Mouse (Mus musculus): Measurements from ENCODE around the gene Tma16.

The Tma16 gene

DNA sequence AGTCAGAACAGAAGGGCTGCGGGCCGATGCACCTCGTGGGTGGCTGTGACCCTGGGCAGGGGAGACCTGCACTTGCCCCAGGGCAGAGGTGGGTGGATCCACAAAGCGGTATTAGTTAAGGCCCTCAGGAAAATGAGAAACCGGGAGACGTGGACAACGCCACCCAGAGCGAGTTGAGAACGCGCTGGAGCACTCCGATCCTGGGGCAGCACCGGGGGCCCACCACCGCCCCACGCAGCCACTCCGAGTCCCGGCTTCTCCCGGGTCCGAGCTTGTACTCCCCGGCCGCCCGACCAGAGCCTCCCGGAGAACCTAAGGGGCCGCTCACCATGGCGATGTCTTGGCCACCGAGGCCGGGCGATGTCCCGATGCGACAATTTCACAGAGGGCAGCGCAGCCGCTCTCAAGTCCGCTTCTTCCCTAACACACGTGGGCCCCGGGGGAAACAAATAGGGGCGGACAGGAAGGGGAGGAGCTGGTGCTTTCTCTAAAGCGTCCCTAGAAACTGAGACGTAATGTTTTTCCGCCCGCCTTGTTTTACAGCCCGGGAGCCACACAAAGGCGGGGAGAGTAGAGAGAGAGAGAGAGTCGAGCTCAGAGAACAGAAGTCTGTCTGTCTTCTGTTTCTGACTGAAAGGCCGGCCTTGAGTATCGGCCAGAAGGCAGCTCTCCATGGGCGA, at the start of gene Tma16:
Tma16 (minus strand) TSS at position 447 of the 680 bp plus-strand sequence.
- in situ Hi-C loops (cut with MboI; ENCODE audit: low sequenced_read_pairs): no loop called here

DNA sequence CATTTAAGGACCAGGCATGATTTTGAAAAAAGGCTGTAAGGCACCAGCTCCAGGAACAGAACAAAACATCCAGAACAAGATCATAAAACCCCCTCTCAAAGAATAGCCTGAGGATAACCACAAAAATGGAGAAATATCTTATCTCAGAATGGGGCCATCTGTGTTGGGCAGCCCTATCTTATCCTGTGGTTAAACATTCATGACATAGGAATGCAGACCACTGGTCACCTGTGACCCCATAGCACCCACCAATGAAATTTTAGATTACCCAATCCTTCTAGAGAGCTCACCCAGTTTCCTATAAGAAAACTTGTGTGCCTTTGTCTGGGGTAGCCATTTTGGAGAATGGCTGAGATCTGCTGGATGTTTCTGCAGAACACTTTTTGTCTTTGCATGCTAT, 34.2 kb upstream of the Tma16 start:
- in situ Hi-C loops (cut with MboI; ENCODE audit: low sequenced_read_pairs): no loop called here

- in situ Hi-C loops (cut with MboI; ENCODE audit: low sequenced_read_pairs): no loop called here
These were observed 32.8 kb upstream of the Tma16 start for GRCm38 (mm10) chr8:66519149-66519548.

- in situ Hi-C loops (cut with MboI; ENCODE audit: low sequenced_read_pairs): no loop called here
These were observed 25.2 kb upstream of the Tma16 start, which contains the start of gene Tktl2 for GRCm38 (mm10) chr8:66511537-66511936. TSS of gene Tktl2 (plus strand) at chr8:66511756.

DNA sequence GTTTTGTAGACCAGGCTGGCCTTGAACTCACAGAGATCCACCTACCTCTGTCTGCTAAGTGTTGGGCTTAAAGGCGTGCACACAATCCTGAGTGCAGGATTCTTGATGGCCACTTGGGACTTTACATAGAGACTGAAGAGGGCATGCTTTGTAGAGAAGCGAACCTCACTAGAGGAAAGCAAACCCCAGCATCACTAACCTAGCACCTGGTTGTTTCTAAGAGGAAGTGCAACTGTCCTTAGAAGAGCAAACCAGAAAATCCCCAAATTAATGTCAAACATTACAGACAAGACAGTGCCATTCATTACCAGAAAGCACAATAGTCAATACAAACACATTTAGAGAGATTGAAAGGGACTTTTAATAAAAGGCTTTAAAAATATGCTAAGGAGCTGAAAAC, 17.1 kb upstream of the Tma16 start:
- in situ Hi-C loops (cut with MboI; ENCODE audit: low sequenced_read_pairs): no loop called here

DNA sequence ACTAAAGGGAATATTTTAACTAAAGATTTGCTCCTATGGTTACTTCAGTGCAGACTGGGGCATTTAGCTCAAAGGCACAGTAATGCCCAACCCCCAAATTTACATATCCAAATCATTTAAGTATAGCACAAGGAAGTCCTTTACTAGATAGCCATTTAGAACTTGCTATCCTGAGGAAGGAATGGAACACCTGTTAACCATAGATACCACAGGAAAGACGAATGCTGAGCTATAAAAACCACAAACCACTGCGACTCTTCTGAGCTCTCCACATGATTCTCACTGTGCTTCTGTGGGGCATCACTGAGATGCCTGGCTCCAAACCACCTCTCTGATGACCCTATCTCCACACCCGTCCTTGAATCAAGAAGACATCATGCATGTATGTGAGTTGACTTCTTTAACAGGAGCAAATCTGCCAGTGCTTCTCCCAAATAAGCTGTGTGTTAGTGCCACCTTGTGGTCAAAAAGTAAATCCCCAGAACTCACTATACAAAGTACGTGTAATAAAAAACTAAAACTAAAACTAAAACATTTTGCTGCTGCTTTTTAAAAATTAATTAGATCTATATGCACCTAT, 10.8 kb upstream of the Tma16 start:
- in situ Hi-C loops (cut with MboI; ENCODE audit: low sequenced_read_pairs): no loop called here

GRCm38 (mm10) chr8:66495726-66496125, 9.4 kb upstream of the Tma16 start:
- in situ Hi-C loops (cut with MboI; ENCODE audit: low sequenced_read_pairs): no loop called here

GRCm38 (mm10) chr8:66494496-66494895, 8.2 kb upstream of the Tma16 start:
- in situ Hi-C loops (cut with MboI; ENCODE audit: low sequenced_read_pairs): no loop called here

GRCm38 (mm10) chr8:66490624-66491023, 4.3 kb upstream of the Tma16 start:
- in situ Hi-C loops (cut with MboI; ENCODE audit: low sequenced_read_pairs): no loop called here

GRCm38 (mm10) chr8:66488556-66488955, 2.2 kb upstream of the Tma16 start:
- in situ Hi-C loops (cut with MboI; ENCODE audit: low sequenced_read_pairs): no loop called here

DNA sequence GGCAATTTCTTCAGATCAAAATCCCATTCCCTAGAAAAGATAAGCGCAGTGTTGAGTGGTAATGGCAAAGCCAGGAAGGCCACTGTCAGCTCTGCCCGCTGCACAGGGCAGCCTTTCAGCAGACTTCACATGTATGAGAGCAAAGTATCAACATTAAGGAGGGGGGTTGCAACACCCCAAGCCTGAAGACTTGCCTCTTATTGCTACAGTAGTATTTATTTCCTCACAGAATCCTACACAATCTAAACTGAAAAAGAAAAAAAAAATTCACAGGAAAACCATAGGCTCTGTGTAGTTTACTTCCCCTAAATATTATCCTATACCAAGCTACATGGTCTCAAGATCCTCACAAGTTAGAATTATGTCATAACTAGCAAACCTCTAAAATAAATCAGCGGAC, 9.4 kb downstream of the Tma16 start:
- in situ Hi-C loops (cut with MboI; ENCODE audit: low sequenced_read_pairs): no loop called here

DNA sequence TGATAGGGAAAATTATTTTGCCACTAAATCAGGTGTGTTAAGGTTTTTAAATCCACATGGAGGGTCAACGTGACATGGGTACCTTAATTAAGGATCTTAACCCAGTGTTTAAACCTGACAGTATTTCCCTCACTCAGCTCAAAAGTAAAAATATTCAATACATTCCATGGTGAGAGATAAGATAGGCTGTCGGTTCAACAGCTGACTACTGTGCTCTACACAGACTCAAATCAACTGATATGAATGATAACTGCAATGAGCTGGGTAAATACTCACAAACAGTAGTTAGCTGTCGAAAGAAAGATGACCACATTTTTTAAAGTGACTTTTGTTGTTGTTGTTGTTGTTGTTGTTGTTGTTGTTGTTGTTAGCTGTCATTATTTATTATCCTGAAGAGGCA, 16.5 kb downstream of the Tma16 start:
- in situ Hi-C loops (cut with MboI; ENCODE audit: low sequenced_read_pairs): no loop called here

DNA sequence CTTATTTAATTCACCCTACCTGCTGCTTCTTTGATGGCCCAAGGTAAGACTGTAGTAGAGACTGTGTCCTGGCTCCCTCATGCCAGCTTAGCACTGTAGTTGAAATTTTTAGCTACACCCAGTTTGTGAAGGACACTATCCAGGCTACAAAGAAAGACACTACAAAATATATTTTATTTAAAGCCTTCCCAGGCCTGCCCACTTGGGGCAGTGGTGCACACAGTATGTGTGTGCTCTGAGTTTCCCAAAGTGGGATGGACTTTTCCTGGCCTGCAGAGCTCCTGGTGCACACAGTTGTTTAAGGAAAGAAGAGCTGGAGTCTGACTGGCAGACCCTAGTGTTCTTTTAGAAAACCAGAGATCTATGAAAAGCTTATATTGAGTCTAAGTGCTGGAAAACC, 29.3 kb downstream of the Tma16 start:
- in situ Hi-C loops (cut with MboI; ENCODE audit: low sequenced_read_pairs): no loop called here

GRCm38 (mm10) chr8:66450691-66451090, 35.6 kb downstream of the Tma16 start:
- in situ Hi-C loops (cut with MboI; ENCODE audit: low sequenced_read_pairs): no loop called here

DNA sequence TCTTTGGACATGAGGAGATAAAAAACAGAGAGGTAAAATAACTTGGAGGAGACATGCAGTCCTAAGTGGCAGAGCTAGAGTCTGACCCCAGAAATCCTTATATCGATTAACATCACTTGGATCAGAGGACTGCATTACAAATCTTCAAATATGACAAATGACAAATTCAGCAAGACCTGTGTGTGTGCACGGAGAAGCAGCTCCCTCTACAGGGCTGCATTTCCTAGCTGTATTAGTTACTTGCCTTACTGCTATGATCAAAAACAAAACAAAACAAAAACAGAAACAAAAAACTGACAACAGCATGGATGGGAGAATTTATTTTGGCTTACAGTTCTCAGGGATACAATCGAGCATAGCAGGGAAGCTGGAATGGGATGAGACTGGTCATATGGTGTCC, 41.0 kb downstream of the Tma16 start:
- in situ Hi-C loops (cut with MboI; ENCODE audit: low sequenced_read_pairs): loop anchor here (25.0 kb wide), 1 partner anchor 1308 kb away; the partner anchor contains the start of gene BC030870

DNA sequence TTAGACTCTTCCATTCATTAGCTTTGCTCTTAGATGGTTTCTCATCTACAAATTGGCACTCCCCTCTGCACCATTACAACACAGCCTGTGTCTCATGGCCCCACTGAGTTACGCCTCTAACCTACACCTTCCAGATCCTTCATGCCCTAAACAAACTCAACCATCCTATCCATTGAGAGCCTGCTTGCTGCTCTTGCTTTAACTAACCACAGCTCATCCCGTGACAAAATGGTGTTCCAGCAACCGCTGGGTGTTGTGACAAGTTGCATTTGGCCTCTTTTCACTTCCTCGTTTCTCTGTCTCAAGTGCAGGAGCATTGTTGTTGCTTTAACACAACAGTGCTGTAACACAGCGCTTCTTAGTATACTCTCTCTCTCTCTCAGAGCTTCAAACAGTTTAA, 42.2 kb downstream of the Tma16 start:
- in situ Hi-C loops (cut with MboI; ENCODE audit: low sequenced_read_pairs): loop anchor here (25.0 kb wide), 1 partner anchor 1307 kb away; the partner anchor contains the start of gene BC030870

GRCm38 (mm10) chr8:66442778-66443177, 43.6 kb downstream of the Tma16 start:
- in situ Hi-C loops (cut with MboI; ENCODE audit: low sequenced_read_pairs): loop anchor here (25.0 kb wide), 1 partner anchor 1305 kb away; the partner anchor contains the start of gene BC030870

DNA sequence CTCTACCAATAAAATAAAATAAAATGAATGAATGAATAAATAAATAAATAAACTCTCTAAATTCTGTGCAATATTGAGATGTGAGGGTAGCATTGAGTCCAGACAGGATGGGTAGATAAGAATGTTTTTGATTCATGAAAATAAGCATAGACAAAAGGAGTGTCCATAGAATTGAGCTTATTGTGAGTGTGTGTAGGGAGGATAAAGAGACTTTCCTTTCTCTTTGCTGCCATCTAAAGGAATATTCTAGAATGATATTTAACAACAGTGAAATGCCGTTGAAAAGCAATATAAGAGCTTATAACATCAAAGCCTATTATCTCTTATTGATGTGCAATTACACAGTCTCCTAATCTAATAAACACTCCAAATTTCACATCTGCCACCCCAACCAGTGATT, 45.2 kb downstream of the Tma16 start:
- in situ Hi-C loops (cut with MboI; ENCODE audit: low sequenced_read_pairs): loop anchor here (25.0 kb wide), 1 partner anchor 1304 kb away; the partner anchor contains the start of gene BC030870

- in situ Hi-C loops (cut with MboI; ENCODE audit: low sequenced_read_pairs): loop anchor here (5.0 to 25.0 kb wide), 2 partner anchors 116 to 1301 kb away; partner anchors contain the start of gene BC030870
These were observed 47.9 kb downstream of the Tma16 start for GRCm38 (mm10) chr8:66438468-66438867.

DNA sequence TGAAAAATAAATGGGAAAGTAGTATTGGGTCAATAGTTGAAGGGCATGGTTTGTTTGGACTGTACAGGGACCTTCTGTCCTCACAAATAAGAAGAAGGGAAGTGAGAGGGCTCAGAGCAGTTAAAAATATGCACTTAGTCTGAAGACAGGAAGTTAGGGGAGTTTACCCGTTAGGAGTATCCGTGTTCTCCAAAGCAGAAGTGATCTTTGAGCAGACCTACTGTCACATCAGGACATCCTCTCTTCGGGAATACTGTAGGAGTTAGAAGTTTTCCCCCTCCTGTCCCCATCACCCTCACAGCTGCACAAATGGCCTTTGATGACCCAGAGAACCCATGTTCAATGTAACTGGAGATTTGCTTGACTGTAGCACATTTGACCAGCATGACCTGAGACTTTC, 48.4 kb downstream of the Tma16 start:
- in situ Hi-C loops (cut with MboI; ENCODE audit: low sequenced_read_pairs): loop anchor here (5.0 to 25.0 kb wide), 2 partner anchors 116 to 1301 kb away; partner anchors contain the start of gene BC030870

- in situ Hi-C loops (cut with MboI; ENCODE audit: low sequenced_read_pairs): loop anchor here (5.0 to 25.0 kb wide), 2 partner anchors 115 to 1300 kb away; partner anchors contain the start of gene BC030870
These were observed 49.5 kb downstream of the Tma16 start for GRCm38 (mm10) chr8:66436804-66437203.

DNA sequence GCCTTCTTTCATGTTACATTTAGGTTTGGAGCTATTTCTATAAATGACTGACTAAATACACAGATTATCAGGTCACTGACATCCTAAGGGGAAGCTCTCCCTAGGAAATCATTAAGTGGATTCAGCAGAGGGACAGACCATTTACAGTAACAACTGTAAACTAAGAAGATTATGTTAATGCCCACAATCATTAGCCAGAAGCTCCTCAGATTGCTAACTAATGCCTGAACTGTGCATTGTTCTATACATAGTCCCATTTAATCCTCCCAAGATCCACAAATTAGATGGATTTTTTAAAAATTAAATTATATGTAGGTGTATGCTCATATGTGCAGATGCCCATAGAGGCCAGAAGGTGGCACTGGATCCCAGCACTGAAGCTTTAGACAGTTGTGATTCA, 52.8 kb downstream of the Tma16 start:
- in situ Hi-C loops (cut with MboI; ENCODE audit: low sequenced_read_pairs): loop anchor here (25.0 kb wide), 1 partner anchor 1296 kb away; the partner anchor contains the start of gene BC030870
